Mouse (Mus musculus) myocyte (in vitro differentiated cells): Measurements from ENCODE around the gene Mx1. TPM values are rescaled to one million over a fixed set of nuclear protein-coding genes. Genes with fewer than 3 reads are reported as not detected.
A peak's percentile ranks its signal among the peaks of the same experiment; 100 is the strongest.

ENCODE experiments used
- H3K27me3 ChIP-seq: one replicate; pipeline ENCODE4 v1.6.1; 2011; ENCODE audit not compliant: control insufficient read depth, insufficient read depth, insufficient read length
- H3K36me3 ChIP-seq: one replicate; pipeline ENCODE4 v1.6.1; 2011; ENCODE audit not compliant: control insufficient read depth, insufficient read depth
- H3K4me2 ChIP-seq: one replicate; pipeline ENCODE4 v1.6.1; 2011; ENCODE audit warnings: low read depth, control low read depth
- H3K4me3 ChIP-seq: one replicate; pipeline ENCODE4 v1.5.1; 2011; ENCODE audit warnings: mild to moderate bottlenecking, control low read depth, moderate library complexity
- H3K79me2 ChIP-seq: one replicate; pipeline ENCODE4 v1.6.1; 2011; ENCODE audit not compliant: control insufficient read depth, insufficient read depth
- H3ac ChIP-seq: one replicate; pipeline ENCODE4 v1.6.1; 2011; ENCODE audit not compliant: control insufficient read depth, insufficient read length
- CEBPB ChIP-seq: IDR thresholded peaks from 2 replicates; pipeline ENCODE4 v1.6.1; 2011; ENCODE audit warnings: mild to moderate bottlenecking, moderate library complexity; ENCODE audit not compliant: poor library complexity, insufficient read depth, severe bottlenecking
- E2F4 ChIP-seq: IDR thresholded peaks from one replicate; pipeline ENCODE4 v1.6.1; 2011; ENCODE audit warnings: mild to moderate bottlenecking, control low read depth, moderate library complexity; ENCODE audit not compliant: insufficient read depth
- MAX ChIP-seq: IDR thresholded peaks from one replicate; pipeline ENCODE4 v1.6.1; 2011; ENCODE audit warnings: low read depth, mild to moderate bottlenecking, control low read depth
- MYOD1 ChIP-seq, 3 experiments: IDR thresholded peaks; one replicate each; pipeline ENCODE4 v1.6.1; 2011; ENCODE audit warnings: control low read depth in 2 of 3, low read depth in 2 of 3, mild to moderate bottlenecking in 2 of 3, moderate library complexity in 1 of 3; ENCODE audit not compliant: insufficient read length in 2 of 3, control insufficient read depth in 1 of 3
- MYOG ChIP-seq, 3 experiments: IDR thresholded peaks; one replicate each; pipeline ENCODE4 v1.6.1; 2011; ENCODE audit warnings: control low read depth in 2 of 3, low read depth in 2 of 3, mild to moderate bottlenecking in 2 of 3; ENCODE audit not compliant: insufficient read length in 2 of 3, control insufficient read depth in 1 of 3, insufficient read depth in 1 of 3
- POLR2A ChIP-seq: IDR thresholded peaks from one replicate; pipeline ENCODE4 v1.6.1; 2011; ENCODE audit warnings: low read depth, mild to moderate bottlenecking, control low read depth, moderate library complexity; ENCODE audit not compliant: insufficient read length
- POLR2AphosphoS2 ChIP-seq: IDR thresholded peaks from one replicate; pipeline ENCODE4 v1.6.1; 2011; ENCODE audit warnings: low read depth, control low read depth; ENCODE audit not compliant: insufficient read length
- REST ChIP-seq: IDR thresholded peaks from one replicate; pipeline ENCODE4 v1.6.1; 2011; ENCODE audit warnings: mild to moderate bottlenecking, control low read depth, moderate library complexity; ENCODE audit not compliant: insufficient read depth, insufficient read length
- SRF ChIP-seq: IDR thresholded peaks from one replicate; pipeline ENCODE4 v1.6.1; 2011; ENCODE audit warnings: low read depth; ENCODE audit not compliant: control insufficient read depth, insufficient read length
- TCF12 ChIP-seq: IDR thresholded peaks from one replicate; pipeline ENCODE4 v1.6.1; 2011; ENCODE audit warnings: mild to moderate bottlenecking, control low read depth; ENCODE audit not compliant: poor library complexity, insufficient read depth, severe bottlenecking
- TCF3 ChIP-seq: IDR thresholded peaks from one replicate; pipeline ENCODE4 v1.6.1; 2011; ENCODE audit warnings: low read depth, control low read depth; ENCODE audit not compliant: insufficient read length
- USF1 ChIP-seq: IDR thresholded peaks from one replicate; pipeline ENCODE4 v1.6.1; 2011; ENCODE audit warnings: low read depth, mild to moderate bottlenecking, control low read depth, moderate library complexity
- polyA plus RNA-seq: library from polyadenylated mRNA; unstranded; fragments of >200 nt; fragmentation: generic; extraction: Trizol; gene quantifications from one replicate; pipeline ENCODE4 v1.2.1, GENCODE M21; 2012; ENCODE audit warnings: missing spikeins

The Mx1 gene
- polyA plus RNA-seq, 1 experiment, result 0.02 TPM

- Histone ChIP-seq H3K27me3 (no peaks in the 10 kb centered on the region), H3ac (no peak overlapping the region), H3K79me2 (no peaks in the 10 kb centered on the region), H3K4me3 (no peak overlapping the region), H3K36me3 (no peaks in the 10 kb centered on the region), H3K4me2 (no peak overlapping the region)
- TF ChIP-seq CEBPB (no peak), TCF12 (no peak), MAX (no peak)
These were observed 44.7 kb downstream of the Mx1 start for GRCm38 (mm10) chr16:97417896-97418542.

- no peaks in the 10 kb centered on the region for H3K27me3 ChIP-seq
- TF ChIP-seq MAX (no peak), TCF3 (no peak), REST (no peak), TCF12 (no peak), MYOG (IDR thresholded peaks at IDR 0.05; ENCODE audit: control insufficient read depth in 1 of 3, insufficient read depth in 1 of 3, insufficient read length in 2 of 3, low read depth in 2 of 3) (no peak), CEBPB (no peak), USF1 (no peak), MYOD1 (IDR thresholded peaks at IDR 0.05; ENCODE audit: control insufficient read depth in 1 of 3, insufficient read length in 2 of 3, low read depth in 2 of 3) (no peak), SRF (no peak), E2F4 (no peak)
- no peak overlapping the region for H3K4me3 ChIP-seq
- H3K79me2 ChIP-seq, result no peaks in the 10 kb centered on the region
- H3K4me2 ChIP-seq, result no peak overlapping the region
- no peaks in the 10 kb centered on the region for H3K36me3 ChIP-seq
- no peak overlapping the region for H3ac ChIP-seq
These were observed 57.2 kb downstream of the Mx1 start for GRCm38 (mm10) chr16:97405476-97406012.

GRCm38 (mm10) chr16:97402213-97402785 lies 60.4 kb downstream of the Mx1 start:
- TF ChIP-seq E2F4 (no peak), MYOD1 (IDR thresholded peaks at IDR 0.05; ENCODE audit: control insufficient read depth in 1 of 3, insufficient read length in 2 of 3, low read depth in 2 of 3) (peak; percentile 37 to 81 (median 76)), TCF12 (peak; percentile 29), MYOG (IDR thresholded peaks at IDR 0.05; ENCODE audit: control insufficient read depth in 1 of 3, insufficient read depth in 1 of 3, insufficient read length in 2 of 3, low read depth in 2 of 3) (peak in 1 of 3 experiments; percentile 36)

GRCm38 (mm10) chr16:97401741-97402140 lies 61.0 kb downstream of the Mx1 start:
- Histone ChIP-seq H3K79me2 (no peaks in the 10 kb centered on the region), H3K36me3 (no peaks in the 10 kb centered on the region), H3K4me3 (no peak overlapping the region), H3K4me2 (peak overlapping the region; percentile 59), H3ac (no peak overlapping the region), H3K27me3 (no peaks in the 10 kb centered on the region)
- no peak for TF ChIP-seq POLR2A
- TF ChIP-seq MAX, result no peak
- TF ChIP-seq CEBPB, result no peak
- TF ChIP-seq MYOD1 (IDR thresholded peaks at IDR 0.05; ENCODE audit: control insufficient read depth in 1 of 3, insufficient read length in 2 of 3, low read depth in 2 of 3), result no peak
- no peak for TF ChIP-seq TCF3
- no peak for TF ChIP-seq MYOG (IDR thresholded peaks at IDR 0.05; ENCODE audit: control insufficient read depth in 1 of 3, insufficient read depth in 1 of 3, insufficient read length in 2 of 3, low read depth in 2 of 3)
- TF ChIP-seq SRF, result no peak
- no peak for TF ChIP-seq E2F4
- no peak for TF ChIP-seq POLR2AphosphoS2
- no peak for TF ChIP-seq TCF12
- no peak for TF ChIP-seq REST
- no peak for TF ChIP-seq USF1

More at GRCm38 (mm10) chr16:97402213-97402785, 60.4 kb downstream of the Mx1 start:
- no peak overlapping the region for H3ac ChIP-seq
- H3K27me3 ChIP-seq, result no peaks in the 10 kb centered on the region
- no peak overlapping the region for H3K4me3 ChIP-seq
- no peaks in the 10 kb centered on the region for H3K36me3 ChIP-seq
- peak overlapping the region; percentile 59 for H3K4me2 ChIP-seq
- no peaks in the 10 kb centered on the region for H3K79me2 ChIP-seq

- Histone ChIP-seq H3K36me3 (no peaks in the 10 kb centered on the region), H3K27me3 (no peaks in the 10 kb centered on the region), H3K4me3 (no peak overlapping the region), H3K79me2 (no peaks in the 10 kb centered on the region), H3ac (no peak overlapping the region), H3K4me2 (no peak overlapping the region)
- TF ChIP-seq SRF, result no peak
- no peak for TF ChIP-seq POLR2A
- TF ChIP-seq CEBPB, result no peak
- TF ChIP-seq USF1, result no peak
- TF ChIP-seq TCF3, result no peak
- TF ChIP-seq MAX, result no peak
- TF ChIP-seq E2F4, result no peak
- TF ChIP-seq MYOD1 (IDR thresholded peaks at IDR 0.05; ENCODE audit: control insufficient read depth in 1 of 3, insufficient read length in 2 of 3, low read depth in 2 of 3), result no peak
- no peak for TF ChIP-seq POLR2AphosphoS2
- no peak for TF ChIP-seq TCF12
- no peak for TF ChIP-seq REST
- no peak for TF ChIP-seq MYOG (IDR thresholded peaks at IDR 0.05; ENCODE audit: control insufficient read depth in 1 of 3, insufficient read depth in 1 of 3, insufficient read length in 2 of 3, low read depth in 2 of 3)
These were observed 62.7 kb downstream of the Mx1 start for GRCm38 (mm10) chr16:97399991-97400390.
